Mouse (Mus musculus): ENCODE measurements around the gene Safb.
"Not testable (repeated sequence)": the region's sequence is repeated elsewhere in the genome, so short reads cannot be mapped to it uniquely, and the experiment has no call there.

The Safb gene

GRCm38 (mm10) chr17:56611861-56612564 lies 27.4 kb downstream of the Safb start:
- DNase-seq, result no peak

GRCm38 (mm10) chr17:56612565-56612939 lies 27.9 kb downstream of the Safb start:
- not testable (repeated sequence) for DNase-seq

GRCm38 (mm10) chr17:56613236-56613844 lies 28.7 kb downstream of the Safb start, which contains the start of gene Rpl36:
Gene Rpl36 (plus strand): TSS chr17:56613416.
- peak; percentile 98 for DNase-seq

- DNase-seq, result not testable (repeated sequence)
These were observed 29.3 kb downstream of the Safb start for GRCm38 (mm10) chr17:56613893-56614292.

GRCm38 (mm10) chr17:56614391-56615135 lies 29.9 kb downstream of the Safb start:
- no peak for DNase-seq

GRCm38 (mm10) chr17:56615136-56615784 lies 30.6 kb downstream of the Safb start:
- no peak for DNase-seq

- no peak for DNase-seq
These were observed 31.2 kb downstream of the Safb start for GRCm38 (mm10) chr17:56615792-56616191.

GRCm38 (mm10) chr17:56616725-56617124 lies 32.1 kb downstream of the Safb start:
- no peak for DNase-seq

GRCm38 (mm10) chr17:56617628-56618027 lies 33.0 kb downstream of the Safb start:
- no peak for DNase-seq

GRCm38 (mm10) chr17:56625495-56625894 lies 40.9 kb downstream of the Safb start:
- no peak for DNase-seq

- DNase-seq, result no peak
These were observed 41.6 kb downstream of the Safb start for GRCm38 (mm10) chr17:56626260-56626659.

GRCm38 (mm10) chr17:56626754-56627470 lies 42.3 kb downstream of the Safb start, which contains the start of gene Lonp1:
Gene Lonp1 (minus strand): TSS chr17:56626887.
- peak; percentile 95 for DNase-seq

GRCm38 (mm10) chr17:56627530-56628277 lies 43.1 kb downstream of the Safb start, which contains the start of gene Catsperd:
Gene Catsperd (plus strand): TSS chr17:56628143.
- DNase-seq, result no peak

GRCm38 (mm10) chr17:56629800-56630781 lies 45.5 kb downstream of the Safb start:
- not testable (repeated sequence) for DNase-seq

- no peak for DNase-seq
These were observed 47.2 kb downstream of the Safb start for GRCm38 (mm10) chr17:56631807-56632206.

- DNase-seq, result no peak
These were observed 49.4 kb downstream of the Safb start for GRCm38 (mm10) chr17:56634023-56634422.

- no peak for DNase-seq
These were observed 58.6 kb downstream of the Safb start for GRCm38 (mm10) chr17:56643237-56643636.

- DNase-seq, result no peak
These were observed 62.9 kb downstream of the Safb start for GRCm38 (mm10) chr17:56647546-56647945.

- no peak for DNase-seq
These were observed 67.2 kb downstream of the Safb start for GRCm38 (mm10) chr17:56651801-56652200.

GRCm38 (mm10) chr17:56654771-56655170 lies 70.1 kb downstream of the Safb start:
- no peak for DNase-seq

Measured in right cerebral cortex, postnatal 14 days (tissue).